Mouse (Mus musculus): ENCODE data around the gene Asic2. TPM values are rescaled to one million over a fixed set of nuclear protein-coding genes. Genes with fewer than 3 reads are reported as not detected.

Gene Asic2
- polyA plus RNA-seq, 1 experiment from 2014 or later = 0.35 TPM

DNA sequence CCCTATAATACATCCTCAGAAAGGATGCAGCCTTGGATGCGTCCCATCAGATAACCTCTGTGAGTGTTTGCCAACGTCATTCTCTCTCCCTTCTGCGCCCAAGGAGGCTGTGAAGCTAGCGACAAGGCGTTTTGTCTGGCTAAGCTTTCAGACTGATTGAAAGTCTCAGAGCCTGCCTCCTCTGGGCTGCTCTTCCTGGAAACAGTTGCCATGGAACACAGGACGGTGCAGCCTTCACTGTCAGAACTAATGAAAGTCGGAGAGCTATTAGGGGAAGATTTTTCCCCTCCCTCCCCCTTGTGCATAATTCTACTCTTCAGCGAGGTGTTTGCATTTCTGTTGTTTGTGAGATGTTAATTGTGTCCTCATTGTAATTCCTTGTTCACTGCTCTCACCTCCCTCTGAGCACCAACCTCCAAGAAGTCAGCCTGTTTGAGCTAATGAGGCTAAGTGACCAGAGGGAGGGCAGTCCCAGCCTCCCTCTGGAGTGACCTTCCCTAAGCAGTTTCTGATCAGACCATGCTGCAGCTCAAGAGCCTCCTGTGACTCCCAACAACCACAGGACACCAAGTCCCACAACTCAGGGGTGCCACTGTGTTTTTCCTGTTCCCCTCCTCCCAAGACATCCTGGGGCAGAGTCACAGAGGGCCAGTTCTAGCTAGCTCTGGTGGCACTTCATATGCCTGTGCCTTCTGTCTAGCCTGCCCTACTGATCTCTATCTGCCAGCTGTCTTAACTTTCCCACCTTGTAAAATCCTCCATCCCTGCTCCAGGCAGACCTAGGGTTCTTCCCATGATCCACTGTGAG, 70.5 kb downstream of the Asic2 start:
- H3K9me3 ChIP-seq (replicated peaks) = no peaks in the 10 kb centered on the region
- no peak for ATAC-seq (ENCODE audit: insufficient number of reproducible peaks, low FRiP score, low TSS enrichment, low read depth)
- WGBS = 10% methylated on average over 8 of the region's 8 CpGs

DNA sequence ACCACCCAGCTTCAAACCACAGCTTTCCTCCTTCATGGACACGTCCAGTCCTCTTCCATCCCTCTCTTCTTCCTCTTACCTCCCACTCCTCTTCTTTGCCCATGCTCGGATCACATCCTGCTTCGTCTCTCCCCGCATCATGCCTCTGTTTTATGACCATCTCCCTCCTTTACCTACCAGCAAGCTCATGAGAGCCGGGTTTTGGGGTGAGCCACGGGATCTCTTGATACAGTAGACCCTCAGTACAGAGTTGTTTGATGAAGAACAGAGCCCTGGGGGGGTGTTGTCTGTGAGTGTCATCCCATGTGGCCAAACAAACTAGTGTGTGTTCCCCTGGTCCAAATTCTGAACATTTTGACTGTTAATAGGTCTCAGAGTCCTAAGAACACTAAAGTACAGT, 71.7 kb downstream of the Asic2 start:
- H3K9ac ChIP-seq = no peak overlapping the region
- no peak for ATAC-seq (ENCODE audit: insufficient number of reproducible peaks, low FRiP score, low TSS enrichment, low read depth)
- 83% methylated on average over 6 of the region's 6 CpGs for WGBS

More for the DNA sequence above, 70.5 kb downstream of the Asic2 start:
- Histone ChIP-seq H3K27ac (replicated peaks) (no peak overlapping the region), H3K4me1 (no peaks in the 10 kb centered on the region), H3K27me3 (no peaks in the 10 kb centered on the region), H3K9ac (no peak overlapping the region), H3K4me3 (replicated peaks) (no peak overlapping the region), H3K36me3 (no peaks in the 10 kb centered on the region), H3K4me2 (replicated peaks) (no peak overlapping the region)

DNA sequence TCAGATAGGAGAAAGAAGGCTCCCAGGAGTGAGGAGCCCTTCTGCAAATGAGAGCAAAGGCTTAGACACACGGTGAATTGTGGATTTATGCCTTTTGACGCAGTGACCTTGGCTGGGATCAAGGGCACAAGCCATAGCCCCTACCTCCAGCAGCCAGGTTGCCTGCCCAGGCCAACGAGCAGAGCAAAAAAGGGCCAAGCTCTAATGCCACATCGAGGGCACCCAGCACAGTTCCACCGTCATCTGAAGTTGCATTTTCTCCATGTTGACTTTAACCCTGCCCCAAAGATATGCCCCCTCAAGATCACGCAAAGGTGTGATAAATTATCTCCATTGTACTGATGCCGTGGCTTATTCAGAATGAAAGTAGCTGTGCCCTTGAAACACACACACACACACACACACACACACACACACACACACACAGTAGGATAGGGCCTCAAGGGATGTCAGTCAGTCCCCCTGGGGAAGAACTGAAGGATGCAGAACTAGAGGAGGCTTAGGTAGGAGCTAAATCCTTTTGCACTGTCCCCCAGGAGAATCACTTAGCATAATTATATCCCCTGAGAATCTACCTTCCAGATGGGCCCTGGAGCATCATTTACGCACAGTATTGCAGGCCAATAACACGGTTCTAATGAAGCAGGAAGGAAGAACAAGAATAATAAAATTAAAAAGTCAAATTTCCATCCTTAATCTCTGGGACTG, 96.6 kb downstream of the Asic2 start:
- H3K9me3 ChIP-seq (replicated peaks) = no peaks in the 10 kb centered on the region
- no peaks in the 10 kb centered on the region for H3K36me3 ChIP-seq
- H3K4me2 ChIP-seq (replicated peaks) = no peak overlapping the region
- 0 out of 2 replicates have a peak, but pooled peaks have one; percentile 60 for ATAC-seq (ENCODE audit: insufficient number of reproducible peaks, low FRiP score, low TSS enrichment, low read depth)
- no peak overlapping the region for H3K27ac ChIP-seq (replicated peaks)
- no peaks in the 10 kb centered on the region for H3K4me1 ChIP-seq
- H3K9ac ChIP-seq = no peak overlapping the region
- 57% methylated on average over 9 of the region's 9 CpGs for WGBS
- H3K27me3 ChIP-seq = no peaks in the 10 kb centered on the region
- no peak overlapping the region for H3K4me3 ChIP-seq (replicated peaks)

More for the DNA sequence above, 71.7 kb downstream of the Asic2 start:
- Histone ChIP-seq H3K4me2 (replicated peaks) (no peak overlapping the region), H3K36me3 (no peaks in the 10 kb centered on the region), H3K27me3 (no peaks in the 10 kb centered on the region), H3K4me3 (replicated peaks) (no peak overlapping the region), H3K9me3 (replicated peaks) (no peaks in the 10 kb centered on the region), H3K27ac (replicated peaks) (no peak overlapping the region), H3K4me1 (no peaks in the 10 kb centered on the region)

DNA sequence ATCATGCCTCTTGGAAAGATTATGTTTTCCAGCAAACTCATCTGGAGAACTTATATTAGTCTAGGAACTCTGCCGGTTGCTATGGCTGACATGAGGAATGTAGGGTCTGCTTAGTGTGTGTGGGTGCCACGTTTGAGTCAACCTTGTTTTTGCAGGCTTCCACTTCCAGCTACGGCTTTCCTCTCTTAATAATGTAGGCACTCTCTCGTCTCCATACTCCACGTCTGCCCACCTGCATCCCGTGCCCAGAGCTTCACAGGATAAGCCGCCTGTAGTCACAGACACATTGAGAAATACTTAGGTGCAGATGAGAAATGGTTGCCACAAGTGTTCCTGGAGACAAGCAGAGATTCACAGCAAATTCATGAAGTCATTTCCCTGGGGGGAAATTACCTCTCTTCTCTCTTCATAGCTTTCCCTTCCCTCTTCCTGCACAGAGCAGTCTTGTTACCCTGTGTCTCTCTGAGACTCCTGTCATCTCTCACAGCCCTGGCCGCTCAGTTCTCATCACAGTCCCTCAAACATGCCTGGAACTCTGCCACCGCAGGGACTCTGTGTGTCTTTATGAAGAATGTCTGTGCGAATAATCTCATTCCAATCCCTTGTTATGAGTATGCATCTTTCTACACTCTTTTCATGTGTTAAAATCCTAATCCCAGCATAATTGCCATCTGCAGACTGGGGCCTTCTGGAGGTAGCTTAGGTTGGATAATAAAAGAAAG, 102.4 kb downstream of the Asic2 start:
- ATAC-seq (ENCODE audit: insufficient number of reproducible peaks, low FRiP score, low TSS enrichment, low read depth) = no peak
- H3K4me2 ChIP-seq (replicated peaks) = no peak overlapping the region
- H3K9me3 ChIP-seq (replicated peaks) = no peaks in the 10 kb centered on the region
- H3K36me3 ChIP-seq = no peaks in the 10 kb centered on the region
- WGBS = 56% methylated on average over 10 of the region's 10 CpGs
- H3K4me1 ChIP-seq = peaks cover 12% of the 10 kb centered on the region; the same call in 1 of the 2 replicates
- H3K27ac ChIP-seq (replicated peaks) = no peak overlapping the region
- no peaks in the 10 kb centered on the region for H3K27me3 ChIP-seq
- H3K9ac ChIP-seq = no peak overlapping the region
- H3K4me3 ChIP-seq (replicated peaks) = no peak overlapping the region

DNA sequence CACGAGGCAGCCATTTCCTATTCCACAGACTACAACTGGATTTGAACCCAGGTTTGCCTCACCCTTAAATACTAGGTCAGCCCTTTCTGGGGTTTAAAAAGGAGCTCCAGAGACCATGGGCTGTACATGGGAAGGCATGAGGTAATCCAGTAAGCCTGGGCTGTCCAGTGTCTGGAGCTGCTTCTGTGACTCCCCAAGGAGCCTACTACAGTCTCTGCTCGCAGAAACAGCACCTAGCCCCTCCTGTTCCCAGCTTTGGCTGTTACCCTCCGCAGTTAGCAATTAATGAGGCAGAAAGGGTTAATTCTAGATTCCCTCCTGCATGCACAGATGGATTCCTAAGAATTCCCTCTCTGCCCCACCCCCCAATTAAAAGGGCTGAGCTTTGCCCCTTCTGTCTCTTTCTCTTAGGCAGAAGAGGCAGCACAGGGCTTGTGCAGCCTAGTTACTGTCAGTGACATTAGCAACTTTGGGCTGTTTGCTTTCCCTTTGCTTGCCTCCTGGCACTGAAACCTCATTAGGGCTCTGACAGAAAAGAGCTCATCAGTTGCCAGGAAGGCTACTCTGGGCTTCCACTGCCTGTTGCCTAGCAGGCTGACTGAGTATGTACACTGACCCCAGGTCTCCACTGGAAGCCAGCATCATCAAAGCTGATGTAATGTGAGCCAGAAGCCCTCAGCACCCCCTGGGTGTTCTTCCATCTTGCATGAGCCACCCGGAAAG, 107.8 kb downstream of the Asic2 start, which contains the start of gene 5530401A14Rik:
5530401A14Rik (plus strand) TSS at position 424 of the 723 bp plus-strand sequence.
- Histone ChIP-seq H3K4me1 (peaks cover 11% of the 10 kb centered on the region; the same call in 1 of the 2 replicates), H3K4me2 (replicated peaks) (no peak within 1 kb of the TSS), H3K27me3 (no peaks in the 10 kb centered on the region), H3K4me3 (replicated peaks) (no peak within 1 kb of the TSS), H3K9ac (no peak within 1 kb of the TSS), H3K36me3 (no peaks in the 10 kb centered on the region), H3K27ac (replicated peaks) (no peak within 1 kb of the TSS), H3K9me3 (replicated peaks) (no peaks in the 10 kb centered on the region)
- no peak for ATAC-seq (ENCODE audit: insufficient number of reproducible peaks, low FRiP score, low TSS enrichment, low read depth)
- WGBS = 29% methylated on average over 4 of the region's 4 CpGs

DNA sequence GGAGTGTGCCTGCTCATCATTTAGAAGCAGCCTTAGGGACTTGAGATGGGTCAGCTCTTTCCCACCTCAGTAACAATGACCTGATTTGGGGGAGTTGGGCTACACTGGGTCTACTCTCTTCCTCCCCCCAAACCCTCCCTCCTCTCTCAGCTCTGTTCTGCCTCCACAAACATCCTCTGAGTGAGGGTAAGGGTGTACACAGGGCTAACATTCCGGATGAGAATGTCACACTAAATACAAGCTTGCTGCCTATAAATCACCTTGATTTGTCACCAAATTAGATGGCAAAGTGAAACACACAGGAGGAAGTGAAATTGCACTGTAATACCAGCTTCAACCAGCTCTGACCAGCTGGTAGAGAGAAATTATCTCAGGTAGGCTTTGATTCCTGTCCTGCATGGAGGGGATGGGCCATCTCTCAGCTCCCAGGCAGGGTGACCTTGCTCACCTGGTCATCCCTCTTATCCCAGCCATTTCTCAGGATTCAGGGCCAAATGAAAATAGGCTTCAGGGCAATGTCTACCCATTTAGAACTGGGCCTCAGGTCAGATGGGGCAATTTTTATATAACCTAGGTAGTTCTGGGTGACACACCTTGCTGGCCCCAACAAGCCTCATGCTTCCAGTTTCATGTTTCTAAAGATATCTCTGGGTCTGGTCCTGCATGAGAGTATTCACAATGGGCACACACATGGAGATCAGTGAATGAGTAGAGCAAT, 120.3 kb downstream of the Asic2 start:
- Histone ChIP-seq H3K4me3 (replicated peaks) (no peak overlapping the region), H3K4me2 (replicated peaks) (no peak overlapping the region), H3K27me3 (no peaks in the 10 kb centered on the region), H3K4me1 (peaks cover 6% of the 10 kb centered on the region; the same call in 1 of the 2 replicates), H3K36me3 (no peaks in the 10 kb centered on the region), H3K9ac (no peak overlapping the region), H3K9me3 (replicated peaks) (no peaks in the 10 kb centered on the region), H3K27ac (replicated peaks) (no peak overlapping the region)
- WGBS = 73% methylated on average over 1 of the region's 1 CpGs
- no peak for ATAC-seq (ENCODE audit: insufficient number of reproducible peaks, low FRiP score, low TSS enrichment, low read depth)

DNA sequence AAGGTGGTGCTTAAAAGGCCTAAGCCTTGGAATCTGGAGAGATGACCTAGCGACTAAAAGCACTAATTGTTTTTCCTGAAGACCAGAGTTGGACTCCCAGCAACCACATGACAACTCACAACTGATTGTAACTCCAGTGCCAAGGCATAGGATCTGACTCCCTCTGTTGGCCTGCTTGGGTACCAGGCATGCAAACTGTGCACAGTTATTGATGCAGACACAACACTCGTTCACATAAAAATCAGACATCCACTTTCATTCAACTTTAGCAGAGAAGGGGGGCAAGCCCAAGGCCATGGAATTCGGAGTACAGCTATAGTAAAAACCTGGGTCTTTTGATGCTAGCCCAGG, 122.6 kb downstream of the Asic2 start:
- H3K9ac ChIP-seq = no peak overlapping the region
- H3K27ac ChIP-seq (replicated peaks) = no peak overlapping the region
- no peaks in the 10 kb centered on the region for H3K9me3 ChIP-seq (replicated peaks)
- 74% methylated on average over 3 of the region's 3 CpGs for WGBS
- no peak overlapping the region for H3K4me3 ChIP-seq (replicated peaks)
- H3K4me1 ChIP-seq = peaks cover 6% of the 10 kb centered on the region; the same call in 1 of the 2 replicates
- H3K27me3 ChIP-seq = no peaks in the 10 kb centered on the region
- no peak overlapping the region for H3K4me2 ChIP-seq (replicated peaks)
- ATAC-seq (ENCODE audit: insufficient number of reproducible peaks, low FRiP score, low TSS enrichment, low read depth) = no peak
- H3K36me3 ChIP-seq = no peaks in the 10 kb centered on the region

DNA sequence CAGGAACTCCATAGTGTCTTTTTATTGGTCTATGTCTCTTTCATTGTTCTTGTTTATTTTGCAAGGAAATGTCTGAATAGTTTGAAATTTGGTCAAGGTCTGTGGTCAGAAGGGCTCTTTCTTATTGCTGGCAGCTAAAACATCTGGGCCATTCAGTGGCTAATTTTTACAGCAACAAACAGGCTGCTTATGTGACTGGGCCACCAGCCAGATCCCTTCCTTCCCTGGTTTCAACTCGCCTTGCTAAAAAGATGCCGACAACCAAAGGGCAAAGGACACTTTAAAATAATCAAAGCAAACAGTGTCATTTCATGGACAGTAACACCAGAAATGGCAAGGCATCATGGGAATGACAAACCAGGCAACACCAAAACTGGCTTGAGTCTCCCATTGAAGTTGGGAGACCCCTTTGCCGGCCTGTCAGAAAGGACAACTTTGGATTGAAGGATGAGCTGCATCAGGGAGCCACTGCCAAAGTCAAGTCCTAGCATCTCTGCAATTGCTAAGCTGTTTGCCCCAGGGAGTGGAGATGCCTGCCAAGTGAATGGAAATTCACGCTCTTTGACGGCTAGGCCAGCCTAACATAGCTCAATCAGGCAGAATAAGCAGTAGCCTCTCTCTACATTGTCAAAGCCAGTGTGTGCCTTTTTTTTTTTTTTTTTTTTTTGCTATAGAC, 123.1 kb downstream of the Asic2 start:
- ATAC-seq (ENCODE audit: insufficient number of reproducible peaks, low FRiP score, low TSS enrichment, low read depth) = no peak
- H3K9ac ChIP-seq = no peak overlapping the region
- no peak overlapping the region for H3K4me2 ChIP-seq (replicated peaks)
- H3K9me3 ChIP-seq (replicated peaks) = no peaks in the 10 kb centered on the region
- H3K27ac ChIP-seq (replicated peaks) = 0 out of 2 replicates have a peak overlapping the region, but pooled peaks have one; percentile 7
- no peaks in the 10 kb centered on the region for H3K36me3 ChIP-seq
- 36% methylated on average over 5 of the region's 5 CpGs for WGBS
- H3K27me3 ChIP-seq = no peaks in the 10 kb centered on the region
- peaks cover 6% of the 10 kb centered on the region; the same call in 1 of the 2 replicates for H3K4me1 ChIP-seq
- H3K4me3 ChIP-seq (replicated peaks) = no peak overlapping the region

DNA sequence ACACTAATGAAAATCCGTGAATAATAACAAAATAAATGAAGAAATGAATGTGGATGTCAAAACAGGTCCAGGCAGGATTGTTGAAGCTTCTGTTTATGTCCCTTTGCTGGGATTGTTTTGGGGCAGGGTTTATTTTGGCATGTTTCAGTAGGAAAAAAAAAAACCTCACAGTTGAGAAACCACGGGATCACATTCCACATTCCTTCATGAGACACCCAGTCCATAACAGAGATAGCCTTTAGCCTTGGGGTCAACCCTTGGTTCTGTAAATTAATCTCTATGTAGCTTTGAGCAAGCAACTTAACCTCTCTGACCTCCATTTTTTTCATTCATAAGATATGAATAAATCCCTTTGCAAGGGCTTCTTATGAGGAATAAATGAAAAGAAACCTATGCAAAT, 127.3 kb downstream of the Asic2 start:
- Histone ChIP-seq H3K9me3 (replicated peaks) (no peaks in the 10 kb centered on the region), H3K36me3 (no peaks in the 10 kb centered on the region), H3K27me3 (no peaks in the 10 kb centered on the region), H3K9ac (no peak overlapping the region), H3K4me2 (replicated peaks) (no peak overlapping the region), H3K27ac (replicated peaks) (no peak overlapping the region), H3K4me3 (replicated peaks) (no peak overlapping the region), H3K4me1 (peaks cover 6% of the 10 kb centered on the region; the same call in 1 of the 2 replicates)
- no peak for ATAC-seq (ENCODE audit: insufficient number of reproducible peaks, low FRiP score, low TSS enrichment, low read depth)
- WGBS = 38% methylated on average over 2 of the region's 2 CpGs

DNA sequence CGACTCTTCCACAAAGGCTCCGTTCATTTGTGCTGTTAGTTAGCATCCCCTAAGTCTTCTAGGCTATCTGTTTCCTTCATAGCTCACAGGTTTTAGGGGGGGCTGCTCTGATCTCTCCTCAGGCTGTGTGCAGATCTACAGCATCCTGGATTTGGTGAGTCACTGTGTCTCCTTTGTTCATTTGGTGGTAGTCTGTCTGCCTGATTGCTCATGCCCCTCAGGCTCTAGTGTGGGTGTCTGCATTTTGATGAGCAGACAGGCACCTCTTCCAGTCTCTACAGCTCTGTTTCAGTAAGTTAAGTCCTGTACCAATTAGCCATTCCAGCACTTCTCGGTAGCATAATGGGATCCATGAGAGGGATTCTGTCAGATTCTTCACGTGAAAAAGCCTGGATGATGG, 129.8 kb downstream of the Asic2 start:
- no peaks in the 10 kb centered on the region for H3K36me3 ChIP-seq
- H3K27me3 ChIP-seq = no peaks in the 10 kb centered on the region
- no peaks in the 10 kb centered on the region for H3K9me3 ChIP-seq (replicated peaks)
- H3K4me3 ChIP-seq (replicated peaks) = no peak overlapping the region
- no peak for ATAC-seq (ENCODE audit: insufficient number of reproducible peaks, low FRiP score, low TSS enrichment, low read depth)
- no peak overlapping the region for H3K4me2 ChIP-seq (replicated peaks)
- WGBS = 36% methylated on average over 4 of the region's 4 CpGs
- H3K4me1 ChIP-seq = no peaks in the 10 kb centered on the region
- H3K9ac ChIP-seq = no peak overlapping the region
- H3K27ac ChIP-seq (replicated peaks) = no peak overlapping the region
